Mouse (Mus musculus): ENCODE measurements around the gene Adgrg3. TPM values are rescaled to one million over a fixed set of nuclear protein-coding genes. Genes with fewer than 3 reads are reported as not detected.

The Adgrg3 gene
- total and polyA plus RNA-seq, 3 experiments: not detected

- no peak for DNase-seq (ENCODE audit: extremely low read depth)
- Histone ChIP-seq H3K79me2 (replicated peaks; ENCODE audit: control insufficient read depth, extremely low read depth, insufficient read depth, poor library complexity, severe bottlenecking) (no peaks in the 10 kb centered on the region), H3K9ac (ENCODE audit: insufficient read depth, low read depth) (no peak overlapping the region), H3K4me3 (replicated peaks in 1 of 3; ENCODE audit: low read depth in 2 of 3, low read length in 2 of 3, poor library complexity in 1 of 3) (no peak overlapping the region), H3K4me1 (ENCODE audit: control insufficient read depth in 1 of 2, insufficient read depth in 2 of 2) (peaks cover 3 to 41% of the 10 kb centered on the region in 2 experiments; a peak in 3 of 4 replicates), H3K36me3 (replicated peaks in 1 of 2; ENCODE audit: control insufficient read depth in 1 of 2, insufficient read depth in 1 of 2, low read length in 1 of 2) (no peaks in the 10 kb centered on the region), H3K4me2 (ENCODE audit: insufficient read depth, low read depth, poor library complexity, severe bottlenecking) (no peak overlapping the region), H3K9me3 (replicated peaks; ENCODE audit: low read length) (no peaks in the 10 kb centered on the region), H3K27ac (ENCODE audit: insufficient read depth, low read depth) (no peak overlapping the region), H3K27me3 (replicated peaks) (peaks cover 58% of the 10 kb centered on the region)
- in situ Hi-C loops (cut with MboI; ENCODE audit: low pct_ligation_motif_present, low pct_unique_long_range_greater_than_20kb, low sequenced_read_pairs) (no loop called here), dilution Hi-C loops (cut with MboI; ENCODE audit: extremely low pct_ligation_motif_present, extremely low pct_unique_long_range_greater_than_20kb, low sequenced_read_pairs) (no loop called here)
- no peak for TF ChIP-seq MEF2A (IDR thresholded peaks at IDR 0.05; ENCODE audit: borderline replicate concordance, low read depth, low read length)
- TF ChIP-seq MAX (IDR thresholded peaks at IDR 0.05; ENCODE audit: low read length): no peak
- no peak for TF ChIP-seq ZNF384 (IDR thresholded peaks at IDR 0.05; ENCODE audit: low read depth, low read length)
Measured at GRCm38 (mm10) chr8:94990598-94991453, 26.7 kb upstream of the Adgrg3 start.

GRCm38 (mm10) chr8:94991454-94991994, 26.0 kb upstream of the Adgrg3 start:
- Histone ChIP-seq H3K9me3 (replicated peaks; ENCODE audit: low read length) (no peaks in the 10 kb centered on the region), H3K27me3 (replicated peaks) (peaks cover 57% of the 10 kb centered on the region), H3K27ac (ENCODE audit: insufficient read depth, low read depth) (no peak overlapping the region), H3K4me3 (replicated peaks in 1 of 3; ENCODE audit: low read depth in 2 of 3, low read length in 2 of 3, poor library complexity in 1 of 3) (no peak overlapping the region), H3K4me1 (ENCODE audit: control insufficient read depth in 1 of 2, insufficient read depth in 2 of 2) (peaks cover 3 to 38% of the 10 kb centered on the region in 2 experiments; a peak in 3 of 4 replicates), H3K4me2 (ENCODE audit: insufficient read depth, low read depth, poor library complexity, severe bottlenecking) (no peak overlapping the region), H3K36me3 (replicated peaks in 1 of 2; ENCODE audit: control insufficient read depth in 1 of 2, insufficient read depth in 1 of 2, low read length in 1 of 2) (no peaks in the 10 kb centered on the region), H3K9ac (ENCODE audit: insufficient read depth, low read depth) (no peak overlapping the region), H3K79me2 (replicated peaks; ENCODE audit: control insufficient read depth, extremely low read depth, insufficient read depth, poor library complexity, severe bottlenecking) (no peaks in the 10 kb centered on the region)
- dilution Hi-C loops (cut with MboI; ENCODE audit: extremely low pct_ligation_motif_present, extremely low pct_unique_long_range_greater_than_20kb, low sequenced_read_pairs): no loop called here
- TF ChIP-seq UBTF (IDR thresholded peaks at IDR 0.05; ENCODE audit: low read depth, low read length) (no peak), CHD1 (IDR thresholded peaks at IDR 0.05; ENCODE audit: low read depth, low read length) (no peak), ETS1 (conservative IDR thresholded peaks at IDR 0.05; ENCODE audit: low read depth, low read length) (no peak), ZKSCAN1 (IDR thresholded peaks at IDR 0.05; ENCODE audit: borderline replicate concordance, low read depth, low read length) (no peak), USF1 (IDR thresholded peaks at IDR 0.05; ENCODE audit: low read depth, low read length) (no peak), RAD21 (IDR thresholded peaks at IDR 0.05; ENCODE audit: low read depth, low read length) (no peak), MEF2A (IDR thresholded peaks at IDR 0.05; ENCODE audit: borderline replicate concordance, low read depth, low read length) (no peak), MYC (IDR thresholded peaks at IDR 0.05; ENCODE audit: low read depth, low read length) (no peak), CTCF (conservative IDR thresholded peaks at IDR 0.05 in 1 of 2, IDR thresholded peaks at IDR 0.05 in 1 of 2; ENCODE audit: low read depth in 2 of 2, low read length in 2 of 2) (no peak), E2F4 (IDR thresholded peaks at IDR 0.05; ENCODE audit: insufficient replicate concordance, low read depth, low read length) (no peak)
- in situ Hi-C loops (cut with MboI; ENCODE audit: low pct_ligation_motif_present, low pct_unique_long_range_greater_than_20kb, low sequenced_read_pairs): no loop called here
- no peak for DNase-seq (ENCODE audit: extremely low read depth)
